Mouse (Mus musculus): ENCODE measurements at regions not wholly inside any gene's neighbourhood (a gene's known extent, or its start where the extent isn't known, plus 50 kb on each side); places are given as distances from the start of the nearest gene placed in this dataset.

GRCm38 (mm10) chr9:120808741-120809425 is 120.1 kb upstream of the Ctnnb1 start:
- no peak overlapping the region for H3K4me3 ChIP-seq (replicated peaks)
- H3K4me2 ChIP-seq (replicated peaks): no peak overlapping the region
- peaks cover 9% of the 10 kb centered on the region for H3K4me1 ChIP-seq (replicated peaks)
- H3K27me3 ChIP-seq (replicated peaks): no peaks in the 10 kb centered on the region
- no peaks in the 10 kb centered on the region for H3K36me3 ChIP-seq
- H3K9me3 ChIP-seq: no peaks in the 10 kb centered on the region
- H3K27ac ChIP-seq: no peak overlapping the region
- no peak overlapping the region for H3K9ac ChIP-seq
- no peak for ATAC-seq
- WGBS: 61% methylated on average over 4 of the region's 4 CpGs

DNA sequence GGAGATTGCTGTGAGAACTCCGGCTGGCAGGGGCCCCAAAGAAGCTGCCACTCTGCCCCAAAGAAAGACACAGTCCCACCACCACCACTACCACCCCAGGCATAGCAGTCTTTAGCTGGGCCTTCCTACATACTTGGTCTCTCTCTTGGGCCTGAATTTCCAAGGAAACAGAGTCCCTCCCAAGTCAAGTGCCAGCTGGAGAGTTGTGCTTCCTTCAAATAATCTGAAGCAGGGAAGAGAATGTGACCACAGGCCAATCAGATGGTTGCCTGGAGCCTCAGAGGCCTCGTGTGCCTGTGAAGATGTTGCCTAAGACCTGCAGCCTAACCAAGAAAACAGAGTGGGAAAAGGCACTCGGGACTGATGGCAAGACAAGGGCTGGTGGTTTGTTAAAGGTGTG is 117.5 kb upstream of the Ctnnb1 start:
- no peak overlapping the region for H3K27ac ChIP-seq
- no peak overlapping the region for H3K4me3 ChIP-seq (replicated peaks)
- no peak for ATAC-seq

DNA sequence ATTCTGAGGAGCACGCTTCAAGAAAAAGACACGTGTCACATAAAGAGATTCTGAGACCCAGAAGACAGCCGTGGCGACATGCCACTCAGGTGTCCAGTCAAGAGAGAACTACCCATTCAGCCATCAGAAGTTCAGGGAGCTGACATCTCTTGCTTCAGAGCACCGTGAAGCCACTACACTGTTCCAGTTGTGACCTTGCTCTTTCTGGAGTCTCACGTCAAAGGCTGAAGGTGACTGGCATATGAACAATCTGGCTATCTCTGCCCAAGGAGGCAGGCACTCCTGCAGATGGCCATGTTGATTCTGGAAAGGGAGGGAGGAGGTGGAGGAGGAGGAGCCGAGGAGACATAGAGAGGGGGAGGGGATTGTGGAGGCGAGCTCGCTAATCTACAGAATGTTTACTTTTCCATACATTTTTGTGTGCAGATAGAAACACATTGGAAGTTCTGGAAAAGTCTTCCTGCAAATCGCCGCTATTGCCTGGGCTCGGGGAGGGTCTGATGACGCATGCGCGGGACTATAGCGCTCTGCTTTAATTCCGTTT is 116.3 kb upstream of the Ctnnb1 start:
- WGBS: 55% methylated on average over 17 of the region's 17 CpGs
- Histone ChIP-seq H3K9me3 (no peaks in the 10 kb centered on the region), H3K27me3 (replicated peaks) (no peaks in the 10 kb centered on the region), H3K9ac (no peak overlapping the region), H3K4me2 (replicated peaks) (peak overlapping the region; percentile 38), H3K4me3 (replicated peaks) (no peak overlapping the region), H3K36me3 (no peaks in the 10 kb centered on the region), H3K27ac (no peak overlapping the region), H3K4me1 (replicated peaks) (peaks cover 3% of the 10 kb centered on the region; the same call in 1 of the 2 replicates)
- peak; percentile 55; the same call in 1 of the 2 replicates for ATAC-seq

More for the DNA sequence above, 117.5 kb upstream of the Ctnnb1 start:
- Histone ChIP-seq H3K4me1 (replicated peaks) (peaks cover 3% of the 10 kb centered on the region; the same call in 1 of the 2 replicates), H3K4me2 (replicated peaks) (no peak overlapping the region), H3K27me3 (replicated peaks) (no peaks in the 10 kb centered on the region), H3K9ac (no peak overlapping the region), H3K36me3 (no peaks in the 10 kb centered on the region), H3K9me3 (no peaks in the 10 kb centered on the region)
- WGBS: 62% methylated on average over 3 of the region's 3 CpGs

DNA sequence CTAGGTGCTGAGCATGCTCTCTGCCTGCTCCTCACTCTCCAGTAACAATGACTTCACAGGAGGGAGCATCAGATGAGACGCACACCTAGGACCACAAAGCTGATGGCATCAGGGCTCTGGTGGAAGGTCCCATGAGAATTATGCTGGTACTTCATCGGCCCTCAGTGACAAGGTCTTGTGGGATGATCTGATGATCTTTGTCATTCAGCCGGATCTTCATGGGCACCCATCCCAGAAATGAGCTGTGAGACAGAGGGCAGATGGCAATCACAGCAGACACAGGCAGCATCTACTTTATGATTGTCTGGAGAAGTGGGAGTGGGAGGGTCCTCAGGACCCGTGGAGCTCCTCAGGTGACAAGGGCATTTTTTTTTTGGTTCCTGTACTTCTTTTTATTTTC is 114.7 kb upstream of the Ctnnb1 start:
- Histone ChIP-seq H3K4me2 (replicated peaks) (no peak overlapping the region), H3K4me1 (replicated peaks) (peaks cover 3% of the 10 kb centered on the region; the same call in 1 of the 2 replicates), H3K9ac (no peak overlapping the region), H3K36me3 (no peaks in the 10 kb centered on the region), H3K27ac (no peak overlapping the region), H3K27me3 (replicated peaks) (no peaks in the 10 kb centered on the region), H3K9me3 (no peaks in the 10 kb centered on the region), H3K4me3 (replicated peaks) (no peak overlapping the region)
- WGBS: 68% methylated on average over 4 of the region's 4 CpGs
- ATAC-seq: no peak

- peak; percentile 70 for ATAC-seq
- no peak overlapping the region for H3K27ac ChIP-seq
- WGBS: 79% methylated on average over 22 of the region's 22 CpGs
- no peak overlapping the region for H3K9ac ChIP-seq
- 0 out of 2 replicates have a peak, but pooled peaks cover 3% of the 10 kb centered on the region for H3K4me1 ChIP-seq (replicated peaks)
- H3K27me3 ChIP-seq (replicated peaks): no peaks in the 10 kb centered on the region
- no peak overlapping the region for H3K4me3 ChIP-seq (replicated peaks)
- no peak overlapping the region; the same call in 1 of the 2 replicates for H3K4me2 ChIP-seq (replicated peaks)
- H3K36me3 ChIP-seq: no peaks in the 10 kb centered on the region
- H3K9me3 ChIP-seq: no peaks in the 10 kb centered on the region
Measured at GRCm38 (mm10) chr9:120818726-120819317, 110.2 kb upstream of the Ctnnb1 start.

DNA sequence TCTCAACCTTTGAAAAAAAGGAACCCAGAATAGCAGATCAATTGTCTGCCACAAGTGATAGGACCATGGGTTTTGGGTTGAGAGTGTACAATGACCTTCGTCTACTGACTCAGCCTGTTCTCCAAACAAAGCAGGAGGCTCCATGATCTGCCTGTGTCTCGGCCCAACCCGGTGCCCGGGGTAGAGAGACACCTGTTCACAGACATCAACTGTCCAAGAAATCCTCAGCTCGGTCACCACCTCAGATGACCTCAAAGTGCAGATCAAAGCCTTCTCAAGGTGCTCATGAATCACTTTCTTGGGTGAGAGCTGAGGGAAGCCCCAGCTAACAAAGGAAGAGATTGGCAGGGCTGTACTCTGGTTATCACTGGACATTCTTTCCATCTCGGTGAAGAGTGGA is 108.1 kb upstream of the Ctnnb1 start:
- H3K9me3 ChIP-seq: no peaks in the 10 kb centered on the region
- no peak for ATAC-seq
- 0 out of 2 replicates have a peak, but pooled peaks cover 7% of the 10 kb centered on the region for H3K4me1 ChIP-seq (replicated peaks)
- H3K9ac ChIP-seq: no peak overlapping the region
- no peak overlapping the region for H3K4me2 ChIP-seq (replicated peaks)
- H3K4me3 ChIP-seq (replicated peaks): no peak overlapping the region
- H3K27me3 ChIP-seq (replicated peaks): no peaks in the 10 kb centered on the region
- no peaks in the 10 kb centered on the region for H3K36me3 ChIP-seq
- WGBS: 71% methylated on average over 6 of the region's 6 CpGs
- no peak overlapping the region for H3K27ac ChIP-seq

GRCm38 (mm10) chr9:120823397-120823796 is 105.6 kb upstream of the Ctnnb1 start:
- Histone ChIP-seq H3K4me1 (replicated peaks) (0 out of 2 replicates have a peak, but pooled peaks cover 9% of the 10 kb centered on the region), H3K36me3 (no peaks in the 10 kb centered on the region), H3K9me3 (no peaks in the 10 kb centered on the region), H3K4me3 (replicated peaks) (no peak overlapping the region), H3K27me3 (replicated peaks) (no peaks in the 10 kb centered on the region), H3K4me2 (replicated peaks) (no peak overlapping the region), H3K27ac (no peak overlapping the region), H3K9ac (no peak overlapping the region)
- WGBS: 72% methylated on average over 6 of the region's 6 CpGs
- ATAC-seq: no peak

DNA sequence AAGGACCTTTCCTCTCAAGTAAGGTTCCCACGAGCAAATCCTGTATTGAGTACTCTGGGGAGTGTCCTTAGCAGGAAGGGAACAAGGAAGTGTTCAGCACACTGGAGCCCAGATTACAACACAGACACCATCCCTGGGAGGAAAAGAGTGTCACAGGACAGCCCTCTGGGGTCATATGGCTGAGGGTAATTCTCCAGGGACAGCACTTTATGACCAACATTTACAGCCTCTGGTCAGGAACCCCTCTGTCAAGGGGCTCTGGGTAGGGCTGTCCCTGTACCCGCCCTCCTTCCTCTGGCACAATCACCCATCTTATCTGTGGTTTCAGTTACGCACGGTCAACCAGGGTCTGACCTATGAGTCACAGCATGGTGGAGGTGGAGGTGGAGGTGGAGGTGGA is 102.8 kb upstream of the Ctnnb1 start:
- no peak overlapping the region for H3K4me3 ChIP-seq (replicated peaks)
- no peaks in the 10 kb centered on the region for H3K9me3 ChIP-seq
- no peak overlapping the region for H3K4me2 ChIP-seq (replicated peaks)
- no peak overlapping the region for H3K9ac ChIP-seq
- 37% methylated on average over 4 of the region's 4 CpGs for WGBS
- no peaks in the 10 kb centered on the region for H3K36me3 ChIP-seq
- ATAC-seq: peak; percentile 88
- H3K4me1 ChIP-seq (replicated peaks): peaks cover 17% of the 10 kb centered on the region; the same call in 1 of the 2 replicates
- H3K27me3 ChIP-seq (replicated peaks): no peaks in the 10 kb centered on the region
- H3K27ac ChIP-seq: peak overlapping the region; percentile 67

GRCm38 (mm10) chr9:120830526-120830925 is 98.5 kb upstream of the Ctnnb1 start:
- no peak overlapping the region for H3K4me3 ChIP-seq (replicated peaks)
- no peaks in the 10 kb centered on the region for H3K9me3 ChIP-seq
- H3K27ac ChIP-seq: no peak overlapping the region
- no peak overlapping the region for H3K4me2 ChIP-seq (replicated peaks)
- H3K4me1 ChIP-seq (replicated peaks): peaks cover 12% of the 10 kb centered on the region; the same call in 1 of the 2 replicates
- H3K9ac ChIP-seq: no peak overlapping the region
- H3K36me3 ChIP-seq: no peaks in the 10 kb centered on the region
- no peaks in the 10 kb centered on the region for H3K27me3 ChIP-seq (replicated peaks)
- 35% methylated on average over 5 of the region's 5 CpGs for WGBS
- ATAC-seq: peak; percentile 71

- no peaks in the 10 kb centered on the region for H3K9me3 ChIP-seq
- H3K4me1 ChIP-seq (replicated peaks): peaks cover 8% of the 10 kb centered on the region; the same call in 1 of the 2 replicates
- no peak overlapping the region for H3K4me3 ChIP-seq (replicated peaks)
- ATAC-seq: no peak
- no peaks in the 10 kb centered on the region for H3K27me3 ChIP-seq (replicated peaks)
- no peak overlapping the region for H3K27ac ChIP-seq
- no peak overlapping the region for H3K9ac ChIP-seq
- 78% methylated on average over 9 of the region's 9 CpGs for WGBS
- H3K36me3 ChIP-seq: no peaks in the 10 kb centered on the region
- no peak overlapping the region for H3K4me2 ChIP-seq (replicated peaks)
Measured at GRCm38 (mm10) chr9:120834166-120834565, 94.8 kb upstream of the Ctnnb1 start.

DNA sequence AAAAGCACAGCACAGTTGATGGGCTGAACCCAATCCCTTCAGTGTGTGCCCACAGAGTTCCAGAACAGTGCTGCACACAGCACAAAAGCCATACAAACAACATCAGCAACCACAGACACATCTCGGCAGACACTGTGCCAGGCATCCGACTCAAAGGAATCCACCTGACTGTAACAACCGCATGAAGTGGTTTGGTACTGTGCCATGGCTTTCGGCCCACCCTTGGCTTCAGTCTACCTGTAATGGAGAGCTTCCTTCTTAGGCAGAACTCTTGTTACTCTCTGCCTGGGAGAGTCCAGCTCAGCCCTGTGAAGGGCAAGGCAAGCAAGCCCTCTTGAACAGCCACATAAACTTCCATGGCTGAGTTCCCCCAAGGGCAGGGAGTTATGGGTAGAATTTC is 93.4 kb upstream of the Ctnnb1 start:
- Histone ChIP-seq H3K27me3 (replicated peaks) (no peaks in the 10 kb centered on the region), H3K36me3 (no peaks in the 10 kb centered on the region), H3K4me2 (replicated peaks) (no peak overlapping the region), H3K27ac (no peak overlapping the region), H3K4me3 (replicated peaks) (no peak overlapping the region), H3K9ac (no peak overlapping the region), H3K4me1 (replicated peaks) (peaks cover 3% of the 10 kb centered on the region; the same call in 1 of the 2 replicates), H3K9me3 (no peaks in the 10 kb centered on the region)
- WGBS: 85% methylated on average over 4 of the region's 4 CpGs
- no peak for ATAC-seq

DNA sequence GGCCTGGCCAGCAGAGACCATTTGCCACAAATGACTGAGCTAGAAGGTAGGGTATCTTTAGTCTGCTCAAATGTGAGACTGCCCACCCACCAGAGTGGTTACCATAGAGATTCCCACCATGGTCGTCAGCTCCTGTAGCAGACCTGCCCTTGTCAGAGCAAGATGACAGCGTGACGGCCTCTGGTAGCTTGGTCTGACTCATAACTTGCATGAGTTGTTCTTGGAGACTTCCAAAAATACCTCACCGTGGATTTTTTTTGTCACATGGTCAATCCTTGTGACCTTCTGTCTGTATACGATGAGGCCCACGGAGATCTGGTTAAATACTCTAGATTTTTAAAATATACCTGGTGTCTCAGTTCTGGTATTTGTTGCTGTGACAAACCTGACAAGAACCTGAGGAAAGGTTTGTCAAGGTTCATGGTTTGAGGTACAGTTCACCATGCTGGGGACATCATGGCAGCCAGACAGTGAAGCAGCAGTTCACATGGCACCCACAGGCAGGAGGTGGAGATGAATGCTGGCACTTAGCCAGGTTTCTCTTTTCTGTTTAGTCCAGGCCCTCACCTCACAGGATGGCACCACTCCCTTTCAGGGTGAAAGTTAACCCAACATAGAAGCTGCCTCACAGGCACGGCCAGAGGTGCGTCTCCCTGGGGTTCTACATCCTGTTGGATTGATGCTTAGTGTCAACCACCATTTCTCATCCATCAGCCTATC is 91.4 kb upstream of the Ctnnb1 start:
- H3K27ac ChIP-seq: no peak overlapping the region
- ATAC-seq: no peak
- no peak overlapping the region for H3K4me3 ChIP-seq (replicated peaks)

More for the DNA sequence above, 91.4 kb upstream of the Ctnnb1 start:
- H3K36me3 ChIP-seq: no peaks in the 10 kb centered on the region
- no peaks in the 10 kb centered on the region for H3K9me3 ChIP-seq
- no peaks in the 10 kb centered on the region for H3K27me3 ChIP-seq (replicated peaks)
- H3K9ac ChIP-seq: no peak overlapping the region
- 92% methylated on average over 8 of the region's 8 CpGs for WGBS
- H3K4me1 ChIP-seq (replicated peaks): no peaks in the 10 kb centered on the region
- H3K4me2 ChIP-seq (replicated peaks): no peak overlapping the region
